Mouse (Mus musculus): ENCODE results near the gene Fam83f. TPM values are rescaled to one million over a fixed set of nuclear protein-coding genes. Genes with fewer than 3 reads are reported as not detected.

Fam83f gene
- polyA plus RNA-seq (2014; fragmentation: Illumina TruSeq; extraction: RNeasy Lipid Tissue Mini Kit (QIAGEN cat#74804); ENCODE audit: low read depth, low replicate concordance): 0.24 TPM

GRCm38 (mm10) chr15:80671295-80672252 is at the start of gene Fam83f:
TSS of gene Fam83f (plus strand) at chr15:80671847.

GRCm38 (mm10) chr15:80710608-80711363 is 39.1 kb downstream of the Fam83f start, which contains the start of gene Tnrc6b:
TSS of gene Tnrc6b (plus strand) at chr15:80711313.

Other genes starting within 250 kb of the Fam83f start
- not detected for gene Enthd1, start 106.7 kb upstream of the Fam83f start, polyA plus RNA-seq (2014; fragmentation: Illumina TruSeq; extraction: RNeasy Lipid Tissue Mini Kit (QIAGEN cat#74804); ENCODE audit: low read depth, low replicate concordance)
- 0.28 TPM for gene Grap2, start 99.3 kb upstream of the Fam83f start, polyA plus RNA-seq (2014; fragmentation: Illumina TruSeq; extraction: RNeasy Lipid Tissue Mini Kit (QIAGEN cat#74804); ENCODE audit: low read depth, low replicate concordance)
- 14.5 TPM for gene Tnrc6b, start 39.5 kb downstream of the Fam83f start, polyA plus RNA-seq (2014; fragmentation: Illumina TruSeq; extraction: RNeasy Lipid Tissue Mini Kit (QIAGEN cat#74804); ENCODE audit: low read depth, low replicate concordance)